Mouse (Mus musculus) midbrain, embryonic 12.5 days (tissue): ENCODE data around the gene Vwa3b. TPM values are rescaled to one million over a fixed set of nuclear protein-coding genes. Genes with fewer than 3 reads are reported as not detected.

Experiments
- ATAC-seq: fragments of 200-750 bp; cut with Nextera tagmentation; 2 replicates; pipeline ENCODE4 v1.8.0; 2017; ENCODE audit warnings: low read depth, moderate TSS enrichment, moderate library complexity; ENCODE audit not compliant: low FRiP score
- H3K27ac ChIP-seq: fragments of 300-500 bp; sonication (generic); replicated peaks from 2 replicates; pipeline ENCODE4 v1.5.1; 2016; ENCODE audit warnings: mild to moderate bottlenecking
- H3K27me3 ChIP-seq: fragments of 300-500 bp; sonication (generic); 2 replicates; pipeline ENCODE4 v1.6.1; 2016; ENCODE audit warnings: mild to moderate bottlenecking
- H3K36me3 ChIP-seq: fragments of 300-500 bp; sonication (generic); 2 replicates; pipeline ENCODE4 v1.6.1; 2016
- H3K4me1 ChIP-seq: fragments of 300-500 bp; sonication (generic); 2 replicates; pipeline ENCODE4 v1.6.1; 2016
- H3K4me2 ChIP-seq: fragments of 300-500 bp; sonication (generic); replicated peaks from 2 replicates; pipeline ENCODE4 v1.6.1; 2016; ENCODE audit warnings: mild to moderate bottlenecking, moderate library complexity
- H3K4me3 ChIP-seq: fragments of 300-500 bp; sonication (generic); 2 replicates; pipeline ENCODE4 v1.5.1; 2016; ENCODE audit warnings: mild to moderate bottlenecking
- H3K9ac ChIP-seq: fragments of 300-500 bp; sonication (generic); replicated peaks from 2 replicates; pipeline ENCODE4 v1.6.1; 2016; ENCODE audit warnings: mild to moderate bottlenecking, moderate library complexity
- H3K9me3 ChIP-seq: fragments of 300-500 bp; sonication (generic); 2 replicates; pipeline ENCODE4 v1.6.1; 2016; ENCODE audit warnings: mild to moderate bottlenecking
- WGBS: fragments of 180-500 bp; shearing (Covaris S2); methylation state at CpG from one replicate; pipeline ENCODE4 v1.1.7; 2016; 5-methylcytosine and 5-hydroxymethylcytosine counted together
- polyA plus RNA-seq: library from polyadenylated mRNA; unstranded; fragments of >200 nt; fragmentation: Nextera tagmentation; extraction: Ambion mirVana; gene quantifications from 2 replicates; pipeline ENCODE4 v1.2.1, GENCODE M21; 2016

The Vwa3b gene
- polyA plus RNA-seq, 1 experiment from 2014 or later: 0.68 TPM

- Histone ChIP-seq H3K9ac (no peak overlapping the region), H3K4me1 (no peaks in the 10 kb centered on the region), H3K4me3 (no peak overlapping the region), H3K27me3 (no peaks in the 10 kb centered on the region), H3K9me3 (0 out of 2 replicates have a peak, but pooled peaks cover 3% of the 10 kb centered on the region), H3K36me3 (no peaks in the 10 kb centered on the region), H3K4me2 (no peak overlapping the region), H3K27ac (no peak overlapping the region)
- 91% methylated on average over 7 of the region's 7 CpGs for WGBS
- ATAC-seq: no peak
These were observed 123.5 kb downstream of the Vwa3b start for GRCm38 (mm10) chr1:37149866-37150265.

GRCm38 (mm10) chr1:37151896-37152295 is 125.5 kb downstream of the Vwa3b start:
- WGBS: 94% methylated on average over 9 of the region's 9 CpGs
- Histone ChIP-seq H3K36me3 (no peaks in the 10 kb centered on the region), H3K4me2 (no peak overlapping the region), H3K9me3 (0 out of 2 replicates have a peak, but pooled peaks cover 3% of the 10 kb centered on the region), H3K4me1 (no peaks in the 10 kb centered on the region), H3K9ac (no peak overlapping the region), H3K4me3 (no peak overlapping the region), H3K27me3 (no peaks in the 10 kb centered on the region), H3K27ac (no peak overlapping the region)
- ATAC-seq: no peak

GRCm38 (mm10) chr1:37166066-37166465 is 139.7 kb downstream of the Vwa3b start:
- Histone ChIP-seq H3K9me3 (no peaks in the 10 kb centered on the region), H3K4me2 (no peak overlapping the region), H3K27me3 (no peaks in the 10 kb centered on the region), H3K4me3 (no peak overlapping the region), H3K27ac (no peak overlapping the region), H3K4me1 (no peaks in the 10 kb centered on the region), H3K9ac (no peak overlapping the region), H3K36me3 (no peaks in the 10 kb centered on the region)
- WGBS: 65% methylated on average over 6 of the region's 6 CpGs
- no peak for ATAC-seq

DNA sequence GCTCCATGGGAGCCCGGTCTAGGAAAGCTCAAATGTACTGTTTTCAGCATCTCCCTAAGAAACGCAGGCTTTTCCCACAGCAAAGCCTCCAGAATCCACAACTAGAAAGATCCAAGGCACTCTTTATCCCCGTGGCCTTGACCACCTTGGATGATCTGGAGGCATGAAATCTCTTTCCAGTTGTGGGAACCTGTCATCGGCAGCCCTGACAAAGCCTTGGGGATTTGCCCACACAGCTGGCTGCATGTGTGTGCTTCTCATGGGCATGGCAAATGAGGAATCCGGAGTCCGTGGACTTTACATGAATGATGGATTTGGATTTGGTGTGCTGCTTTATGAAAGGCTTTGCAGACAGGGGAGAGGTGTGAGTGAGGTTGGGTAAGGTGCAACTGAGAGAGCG is 141.5 kb downstream of the Vwa3b start:
- Histone ChIP-seq H3K36me3 (no peaks in the 10 kb centered on the region), H3K27me3 (no peaks in the 10 kb centered on the region), H3K4me2 (no peak overlapping the region), H3K4me1 (no peaks in the 10 kb centered on the region), H3K9me3 (no peaks in the 10 kb centered on the region), H3K9ac (no peak overlapping the region), H3K27ac (no peak overlapping the region), H3K4me3 (no peak overlapping the region)
- WGBS: 79% methylated on average over 7 of the region's 7 CpGs
- no peak for ATAC-seq

DNA sequence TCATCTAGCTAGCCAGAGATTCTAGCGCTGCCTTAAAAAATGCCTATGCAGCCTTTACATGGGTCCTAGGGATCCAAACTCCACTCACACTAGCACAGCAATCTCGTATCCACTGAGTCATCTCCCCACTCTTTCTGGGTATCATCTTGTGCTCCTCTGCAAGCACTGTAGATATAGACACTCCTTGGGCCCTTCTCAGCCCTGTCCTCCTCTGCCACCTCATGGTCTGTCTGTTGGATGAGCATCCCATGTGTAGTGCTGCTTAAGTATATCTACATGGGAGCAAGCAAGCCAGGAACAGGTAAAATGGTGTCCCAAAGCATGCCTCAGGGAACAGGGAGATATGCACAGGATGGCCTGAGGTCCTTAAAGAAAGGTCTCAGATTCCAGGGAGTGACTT is 151.5 kb downstream of the Vwa3b start:
- no peak overlapping the region for H3K9ac ChIP-seq
- no peaks in the 10 kb centered on the region for H3K9me3 ChIP-seq
- H3K27me3 ChIP-seq: no peaks in the 10 kb centered on the region
- H3K4me1 ChIP-seq: no peaks in the 10 kb centered on the region
- H3K27ac ChIP-seq: no peak overlapping the region
- no peak overlapping the region for H3K4me2 ChIP-seq
- H3K36me3 ChIP-seq: no peaks in the 10 kb centered on the region
- no peak for ATAC-seq
- WGBS: 84% methylated on average over 2 of the region's 2 CpGs
- H3K4me3 ChIP-seq: no peak overlapping the region

DNA sequence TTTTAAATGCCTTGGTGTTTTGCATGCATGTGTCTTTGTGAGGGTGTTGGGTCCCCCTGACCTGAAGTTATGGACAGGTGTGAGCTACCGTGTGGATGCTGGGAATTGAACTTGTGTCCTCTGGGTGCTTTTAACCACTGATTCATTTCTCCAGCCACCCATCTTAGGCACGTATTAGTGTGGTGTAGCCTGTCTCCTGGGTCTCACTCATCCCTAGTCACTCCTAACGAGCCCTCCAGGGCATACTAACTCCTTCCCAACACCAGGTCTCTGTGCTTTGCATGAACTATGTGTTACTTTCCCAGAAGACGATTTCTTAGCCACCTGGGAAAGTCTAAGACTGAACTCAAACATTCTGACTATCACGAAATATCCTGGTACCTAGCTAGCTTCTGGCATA is 153.5 kb downstream of the Vwa3b start:
- Histone ChIP-seq H3K9me3 (no peaks in the 10 kb centered on the region), H3K27ac (no peak overlapping the region), H3K36me3 (no peaks in the 10 kb centered on the region), H3K4me1 (no peaks in the 10 kb centered on the region), H3K4me3 (no peak overlapping the region), H3K9ac (no peak overlapping the region), H3K27me3 (no peaks in the 10 kb centered on the region), H3K4me2 (no peak overlapping the region)
- ATAC-seq: no peak
- WGBS: 66% methylated on average over 5 of the region's 5 CpGs

DNA sequence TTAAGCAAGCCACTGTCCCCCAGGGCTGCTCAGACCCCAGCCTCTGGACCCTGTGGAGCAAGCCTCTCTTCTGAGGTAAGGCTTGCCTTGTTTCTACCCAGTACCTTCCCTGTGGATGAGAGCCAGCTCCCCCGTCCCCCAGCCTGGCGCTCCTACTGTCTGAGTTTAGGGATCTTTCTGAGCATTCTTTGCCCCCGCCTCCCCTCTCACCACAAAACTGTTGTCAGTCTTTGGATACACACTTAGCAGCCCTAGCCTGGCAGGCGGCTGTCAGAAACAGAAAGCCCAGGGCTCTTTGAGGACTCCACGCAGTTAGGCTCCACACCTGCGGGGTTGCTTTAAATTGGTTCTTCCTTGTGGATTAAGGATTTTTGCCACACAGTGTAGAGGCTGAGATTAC is 160.7 kb downstream of the Vwa3b start:
- ATAC-seq: no peak
- Histone ChIP-seq H3K9ac (no peak overlapping the region), H3K4me1 (peaks cover 10% of the 10 kb centered on the region), H3K27me3 (no peaks in the 10 kb centered on the region), H3K4me2 (no peak overlapping the region), H3K36me3 (no peaks in the 10 kb centered on the region), H3K9me3 (no peaks in the 10 kb centered on the region), H3K27ac (no peak overlapping the region), H3K4me3 (no peak overlapping the region)
- WGBS: 63% methylated on average over 6 of the region's 6 CpGs

DNA sequence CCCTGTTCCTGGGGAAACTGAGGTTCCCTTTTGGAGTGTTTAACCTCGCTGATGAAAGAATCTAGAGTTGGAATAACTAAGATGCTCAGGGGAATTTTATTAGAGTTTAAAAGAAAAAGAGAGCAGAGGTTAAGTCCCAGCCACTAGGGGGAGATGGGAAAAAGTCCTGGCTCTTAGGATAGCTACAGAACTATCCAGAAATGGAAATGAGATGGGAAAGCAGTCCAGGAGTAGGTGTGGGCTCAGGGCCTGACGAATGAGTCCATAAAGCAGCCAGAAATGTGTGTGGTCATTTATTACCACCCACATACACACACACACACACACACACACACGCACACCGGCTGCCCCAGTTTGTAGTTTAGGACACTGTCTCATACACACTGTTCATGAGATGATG is 168.2 kb downstream of the Vwa3b start:
- 66% methylated on average over 4 of the region's 4 CpGs for WGBS
- no peak overlapping the region for H3K4me3 ChIP-seq
- no peaks in the 10 kb centered on the region for H3K9me3 ChIP-seq
- no peak overlapping the region for H3K4me2 ChIP-seq
- H3K36me3 ChIP-seq: no peaks in the 10 kb centered on the region
- H3K27me3 ChIP-seq: no peaks in the 10 kb centered on the region
- ATAC-seq: no peak
- H3K9ac ChIP-seq: no peak overlapping the region
- no peaks in the 10 kb centered on the region for H3K4me1 ChIP-seq
- no peak overlapping the region for H3K27ac ChIP-seq

GRCm38 (mm10) chr1:37201406-37201805 is 175.0 kb downstream of the Vwa3b start:
- Histone ChIP-seq H3K4me3 (no peak overlapping the region), H3K4me2 (no peak overlapping the region), H3K27ac (no peak overlapping the region), H3K27me3 (no peaks in the 10 kb centered on the region), H3K9ac (no peak overlapping the region), H3K4me1 (no peaks in the 10 kb centered on the region), H3K9me3 (no peaks in the 10 kb centered on the region), H3K36me3 (no peaks in the 10 kb centered on the region)
- WGBS: 92% methylated on average over 4 of the region's 4 CpGs
- no peak for ATAC-seq

DNA sequence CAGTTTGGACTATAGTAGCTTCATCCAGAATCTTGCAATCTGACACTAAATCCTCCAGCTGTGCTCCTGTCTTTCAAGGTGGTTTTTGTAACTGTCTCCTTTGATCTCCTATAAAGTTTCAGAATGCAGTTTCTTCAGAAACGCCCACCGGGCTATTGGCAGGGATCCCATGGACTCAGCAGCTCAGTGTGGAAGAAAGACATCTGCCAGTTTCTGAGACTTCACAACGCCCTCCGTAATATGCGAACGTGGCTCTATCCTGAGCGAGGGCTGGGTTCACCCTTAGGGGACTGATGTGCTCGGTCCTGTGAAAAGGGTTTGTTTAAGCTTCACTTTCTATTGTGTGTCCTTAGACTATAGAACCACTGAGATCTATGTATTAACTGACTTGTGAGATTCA is 181.3 kb downstream of the Vwa3b start:
- no peak overlapping the region for H3K4me2 ChIP-seq
- no peaks in the 10 kb centered on the region for H3K36me3 ChIP-seq
- no peaks in the 10 kb centered on the region for H3K9me3 ChIP-seq
- no peak overlapping the region for H3K27ac ChIP-seq
- ATAC-seq: no peak
- H3K27me3 ChIP-seq: no peaks in the 10 kb centered on the region
- H3K4me1 ChIP-seq: no peaks in the 10 kb centered on the region
- no peak overlapping the region for H3K4me3 ChIP-seq
- whole genome bisulfite sequencing: 81% methylated on average over 8 of the region's 8 CpGs
- no peak overlapping the region for H3K9ac ChIP-seq

- Histone ChIP-seq H3K27ac (no peak overlapping the region), H3K4me1 (no peaks in the 10 kb centered on the region), H3K9me3 (no peaks in the 10 kb centered on the region), H3K9ac (no peak overlapping the region), H3K4me2 (no peak overlapping the region), H3K27me3 (0 out of 2 replicates have a peak, but pooled peaks cover 4% of the 10 kb centered on the region), H3K4me3 (no peak overlapping the region), H3K36me3 (no peaks in the 10 kb centered on the region)
- no peak for ATAC-seq
- 89% methylated on average over 9 of the region's 9 CpGs for WGBS
These were observed 186.0 kb downstream of the Vwa3b start for GRCm38 (mm10) chr1:37212375-37212774.

DNA sequence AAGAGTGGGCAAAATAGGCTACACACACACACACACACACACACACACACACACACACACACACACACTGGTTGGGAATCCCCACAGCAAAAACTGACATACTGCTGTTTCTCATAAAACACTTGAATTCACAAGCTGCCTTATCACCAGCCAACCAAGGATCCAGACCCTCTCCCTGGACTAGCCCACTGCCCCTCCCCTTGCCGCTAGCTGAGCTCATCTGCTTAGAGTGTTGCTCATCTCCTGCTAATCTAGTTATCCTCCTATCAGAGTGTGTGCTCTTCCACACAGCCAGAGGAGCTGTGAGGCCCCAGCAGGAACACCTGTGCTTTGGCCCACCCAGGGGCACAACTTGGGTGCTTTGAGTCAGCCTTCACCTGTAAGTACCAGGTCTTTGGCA is 187.7 kb downstream of the Vwa3b start, which contains the start of gene Cnga3:
Gene Cnga3 (plus strand): TSS at position 291 of the 400 bp plus-strand sequence.
- Histone ChIP-seq H3K4me2 (no peak within 1 kb of the TSS), H3K36me3 (no peaks in the 10 kb centered on the region), H3K4me1 (peaks cover 6% of the 10 kb centered on the region; the same call in 1 of the 2 replicates), H3K9me3 (no peaks in the 10 kb centered on the region), H3K4me3 (no peak within 1 kb of the TSS), H3K9ac (no peak within 1 kb of the TSS), H3K27ac (no peak within 1 kb of the TSS), H3K27me3 (peaks cover 4% of the 10 kb centered on the region)
- no peak for ATAC-seq
- 50% methylated on average over 1 of the region's 1 CpGs for WGBS

DNA sequence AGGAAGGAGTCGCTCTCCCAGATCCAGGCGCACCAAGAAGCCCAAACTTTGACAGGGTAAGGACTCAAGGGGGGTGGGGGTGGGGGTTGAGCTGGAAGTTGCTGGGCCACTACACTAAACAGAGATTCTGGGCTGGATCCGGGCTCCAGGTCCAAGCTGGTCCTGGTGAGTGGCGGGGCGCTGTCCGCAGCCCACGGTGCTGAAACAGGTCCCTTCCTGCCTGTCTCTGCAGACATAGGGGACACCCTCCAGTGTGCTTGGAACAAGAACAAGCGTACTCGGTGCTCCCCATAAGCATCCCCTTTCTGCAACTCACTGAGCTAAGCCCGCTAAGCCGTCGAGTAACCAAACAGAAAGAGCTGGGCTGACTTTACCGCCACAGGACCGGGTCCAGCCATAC is 192.0 kb downstream of the Vwa3b start:
- ATAC-seq: no peak
- WGBS: 3% methylated on average over 13 of the region's 14 CpGs
- Histone ChIP-seq H3K9ac (no peak overlapping the region), H3K27ac (no peak overlapping the region), H3K4me3 (no peak overlapping the region), H3K4me2 (peak overlapping the region; percentile 17), H3K36me3 (no peaks in the 10 kb centered on the region), H3K9me3 (no peaks in the 10 kb centered on the region), H3K27me3 (peaks cover 4% of the 10 kb centered on the region), H3K4me1 (peaks cover 22% of the 10 kb centered on the region)
